In the genomic region with DNA sequence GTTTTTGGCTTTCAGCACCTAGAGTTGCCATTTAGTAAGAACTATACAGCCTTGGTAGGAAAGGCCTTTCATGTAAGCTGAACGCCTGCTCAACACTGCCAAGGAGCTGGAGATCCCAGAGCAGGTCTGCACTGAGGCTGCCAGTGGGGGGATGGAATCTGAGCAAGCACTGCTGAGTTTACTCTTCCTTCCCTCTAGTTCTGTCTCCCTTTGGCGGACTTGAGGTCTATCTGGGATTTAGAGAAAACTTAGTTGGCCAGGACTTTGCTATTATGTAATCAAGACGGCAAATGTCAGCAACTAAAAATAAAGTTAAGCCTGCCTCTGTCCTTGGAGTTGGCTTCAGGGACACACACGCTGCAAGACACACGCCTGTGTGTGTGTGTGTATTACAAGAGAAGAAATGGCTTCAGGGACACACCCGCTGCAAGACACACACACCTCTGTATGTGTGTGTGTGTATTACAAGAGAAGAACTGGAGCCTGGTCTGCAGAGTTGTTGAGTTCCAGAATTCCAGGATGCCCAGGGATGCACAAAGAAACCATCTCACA, we compare ENCODE assay signal across 8 mouse cellular contexts. TPM values are rescaled to one million over a fixed set of nuclear protein-coding genes. Genes with fewer than 3 reads are reported as not detected.
A peak's percentile ranks its signal among the peaks of the same experiment; 100 is the strongest.
DNase-seq lines count a peak whose midpoint lies in the region; ATAC-seq and TF ChIP-seq lines count a peak whose summit lies in the region.

No protein-coding gene starts in this region.

- H3K4me3 ChIP-seq in erythroblast, embryonic 14.5 days (replicated peaks): peak overlapping the region; percentile 82
- H3K4me3 ChIP-seq in CH12.LX (replicated peaks in 1 of 3; ENCODE audit: low read depth in 2 of 3, low read length in 2 of 3, poor library complexity in 1 of 3): peak overlapping the region in 1 of 3 experiments; percentile 36
- peak overlapping the region; percentile 72; the same call in 1 of the 2 replicates for H3K4me3 ChIP-seq in heart, adult 2 months
- peak overlapping the region; percentile 78 for H3K4me3 ChIP-seq in liver, embryonic 13.5 days (replicated peaks)

- dilution Hi-C loops in CH12.LX (cut with MboI; ENCODE audit: extremely low pct_ligation_motif_present, extremely low pct_unique_long_range_greater_than_20kb, low sequenced_read_pairs): no loop called here

- TF ChIP-seq CTCF in CH12.LX (conservative IDR thresholded peaks at IDR 0.05 in 1 of 2, IDR thresholded peaks at IDR 0.05 in 1 of 2; ENCODE audit: low read depth in 2 of 2, low read length in 2 of 2): no peak
- no peak for TF ChIP-seq CTCF in heart, adult 2 months (IDR thresholded peaks at IDR 0.05)

- peaks cover 65% of the 10 kb centered on the region for H3K36me3 ChIP-seq in erythroblast, embryonic 14.5 days (ENCODE audit: control insufficient read depth)
- peaks cover 54 to 63% of the 10 kb centered on the region in 2 experiments for H3K36me3 ChIP-seq in CH12.LX (replicated peaks in 1 of 2; ENCODE audit: control insufficient read depth in 1 of 2, insufficient read depth in 1 of 2, low read length in 1 of 2)
- H3K36me3 ChIP-seq in heart, adult 2 months (ENCODE audit: control insufficient read depth, insufficient read depth, low read length): peaks cover 26% of the 10 kb centered on the region
- H3K36me3 ChIP-seq in liver, embryonic 13.5 days: peaks cover 57% of the 10 kb centered on the region

- no peak for TF ChIP-seq RAD21 in CH12.LX (IDR thresholded peaks at IDR 0.05; ENCODE audit: low read depth, low read length)

- ATAC-seq in erythroblast, adult 5-6 weeks (replicated peaks; ENCODE audit: low FRiP score, poor library complexity, severe bottlenecking): no peak
- ATAC-seq in liver, embryonic 13.5 days (ENCODE audit: low read depth): no peak

- 25% methylated on average over 6 of the region's 6 CpGs for WGBS in heart, adult 2 months
- 73% methylated on average over 6 of the region's 6 CpGs for WGBS in liver, embryonic 13.5 days (ENCODE audit: insufficient replicate concordance)

- H3K27ac ChIP-seq in CH12.LX (ENCODE audit: insufficient read depth, low read depth): no peak overlapping the region
- H3K27ac ChIP-seq in heart, adult 2 months: peak overlapping the region; percentile 92
- H3K27ac ChIP-seq in liver, embryonic 13.5 days: peak overlapping the region; percentile 100

- peak overlapping the region; percentile 97 for H3K9ac ChIP-seq in CH12.LX (ENCODE audit: insufficient read depth, low read depth)
- peak overlapping the region; percentile 55 for H3K9ac ChIP-seq in heart, adult 2 months (ENCODE audit: low read depth, low read length)
- peak overlapping the region; percentile 84 for H3K9ac ChIP-seq in liver, embryonic 13.5 days

- TF ChIP-seq EP300 in CH12.LX (IDR thresholded peaks at IDR 0.05; ENCODE audit: low read length): no peak
- TF ChIP-seq EP300 in heart, adult 2 months (IDR thresholded peaks at IDR 0.05; ENCODE audit: insufficient read depth, low read depth, low read length): peak; percentile 81; the same call in 1 of the 2 replicates

- intact Hi-C loops in heart, adult 2 months (cut with DNase I): loop anchor here (1.0 kb wide), 1 partner anchor 43 kb away; no protein-coding TSS in a partner anchor

- DNase-seq in CH12.LX (ENCODE audit: extremely low read depth): no peak
- DNase-seq in heart, adult 2 months: peak; percentile 58 to 61
- no peak for DNase-seq in liver, embryonic 13.5 days
- DNase-seq in MN1 (ENCODE audit: low spot score): no peak
- DNase-seq in natural killer cell, adult 2 months (ENCODE audit: low spot score in 2 of 2): no peak
- DNase-seq in thymus, postnatal 25 days: no peak

- H3K4me1 ChIP-seq in erythroblast, embryonic 14.5 days (ENCODE audit: control insufficient read depth): peaks cover 71% of the 10 kb centered on the region
- H3K4me1 ChIP-seq in CH12.LX (ENCODE audit: control insufficient read depth in 1 of 2, insufficient read depth in 2 of 2): peaks cover 7 to 39% of the 10 kb centered on the region in 2 experiments
- H3K4me1 ChIP-seq in heart, adult 2 months (ENCODE audit: control insufficient read depth, insufficient read depth, low read length): peaks cover 17% of the 10 kb centered on the region
- H3K4me1 ChIP-seq in liver, embryonic 13.5 days (replicated peaks): peaks cover 53% of the 10 kb centered on the region

- in situ Hi-C loops in CH12.LX (cut with MboI; ENCODE audit: low pct_ligation_motif_present, low pct_unique_long_range_greater_than_20kb, low sequenced_read_pairs): no loop called here

- TF ChIP-seq POLR2A in CH12.LX (IDR thresholded peaks at IDR 0.05; ENCODE audit: low read depth, low read length): no peak; the same call in 1 of the 2 replicates
- TF ChIP-seq POLR2A in heart, adult 2 months (IDR thresholded peaks at IDR 0.05; ENCODE audit: insufficient read depth, low read depth, low read length): peak; percentile 72

- H3K4me2 ChIP-seq in CH12.LX (ENCODE audit: insufficient read depth, low read depth, poor library complexity, severe bottlenecking): peak overlapping the region; percentile 90
- peak overlapping the region; percentile 88 for H3K4me2 ChIP-seq in liver, embryonic 13.5 days

- H3K9me3 ChIP-seq in erythroblast, embryonic 14.5 days (ENCODE audit: control insufficient read depth, low read length): no peaks in the 10 kb centered on the region
- no peaks in the 10 kb centered on the region for H3K9me3 ChIP-seq in CH12.LX (replicated peaks; ENCODE audit: low read length)
- no peaks in the 10 kb centered on the region for H3K9me3 ChIP-seq in liver, embryonic 13.5 days (replicated peaks)

- no peaks in the 10 kb centered on the region; the same call in 1 of the 2 replicates for H3K27me3 ChIP-seq in erythroblast, embryonic 14.5 days (ENCODE audit: control insufficient read depth)
- H3K27me3 ChIP-seq in CH12.LX (replicated peaks): no peaks in the 10 kb centered on the region
- H3K27me3 ChIP-seq in heart, adult 2 months (ENCODE audit: control insufficient read depth, insufficient read depth, low read length): no peaks in the 10 kb centered on the region
- no peaks in the 10 kb centered on the region for H3K27me3 ChIP-seq in liver, embryonic 13.5 days

- peaks cover 37% of the 10 kb centered on the region for H3K79me2 ChIP-seq in CH12.LX (replicated peaks; ENCODE audit: control insufficient read depth, extremely low read depth, insufficient read depth, poor library complexity, severe bottlenecking)
- no peaks in the 10 kb centered on the region for H3K79me2 ChIP-seq in heart, adult 2 months (replicated peaks; ENCODE audit: control insufficient read depth, insufficient read depth, low read length)

TF ChIP-seq in CH12.LX, 34 proteins besides CTCF, POLR2A, EP300 and RAD21 (continues in another document):
- TF ChIP-seq HCFC1 (IDR thresholded peaks at IDR 0.05; ENCODE audit: low read depth, low read length): no peak

RNA-seq across cellular contexts. Expression of a gene that starts 4.2 kb away (rescaled TPM):
- 33.5 and 35.5 TPM in 2 replicates for polyA plus RNA-seq in erythroblast, embryonic 14.5 days (2012)
- 22.4 and 33.0 TPM in 2 replicates for total RNA-seq in erythroblast, adult 5-6 weeks (2015; ENCODE audit: low replicate concordance)
- 6.1 and 7.1 TPM in 2 replicates for total RNA-seq in erythroblast, adult 5-6 weeks (2017; ENCODE audit: low replicate concordance)
- 2.7 and 3.3 TPM in 2 replicates for total RNA-seq in CH12.LX (2012; rRNA removed)
- 0.51 and 0.74 TPM in 2 replicates for total RNA-seq in CH12.LX (2014; rRNA removed)
- polyA plus RNA-seq in CH12.LX (2012; ENCODE audit: insufficient read length, low read depth): 16.5 and 17.7 TPM in 2 replicates
- total RNA-seq in heart, adult 2 months (2021): 10 to 100 TPM; 19.2 to 20.4 TPM
- 15.8 and 22.3 TPM in 2 replicates for polyA plus RNA-seq in heart, adult 2 months (2012; rRNA removed)
- polyA plus RNA-seq in liver, embryonic 13.5 days (2015; fragmentation: Nextera tagmentation; extraction: Ambion mirVana): 5.9 and 6.5 TPM in 2 replicates

RNA-seq across cellular contexts. Expression of a gene that starts 18.5 kb away (rescaled TPM):
- 12.0 and 17.1 TPM in 2 replicates for polyA plus RNA-seq in erythroblast, embryonic 14.5 days (2012)
- total RNA-seq in erythroblast, adult 5-6 weeks (2015; ENCODE audit: low replicate concordance): 35.1 and 38.8 TPM in 2 replicates
- total RNA-seq in erythroblast, adult 5-6 weeks (2017; ENCODE audit: low replicate concordance): 43.5 and 45.6 TPM in 2 replicates
- 224 and 234 TPM in 2 replicates for total RNA-seq in CH12.LX (2012; rRNA removed)
- 110 and 143 TPM in 2 replicates for total RNA-seq in CH12.LX (2014; rRNA removed)
- 161 and 177 TPM in 2 replicates for polyA plus RNA-seq in CH12.LX (2012; ENCODE audit: insufficient read length, low read depth)
- 10 to 100 TPM; 42.6 to 47.7 TPM for total RNA-seq in heart, adult 2 months (2021)
- 36.6 and 51.3 TPM in 2 replicates for polyA plus RNA-seq in heart, adult 2 months (2012; rRNA removed)
- 150 and 166 TPM in 2 replicates for polyA plus RNA-seq in liver, embryonic 13.5 days (2015; fragmentation: Nextera tagmentation; extraction: Ambion mirVana)

RNA-seq across cellular contexts. Expression of a gene that starts 26.9 kb away (rescaled TPM):
- polyA plus RNA-seq in erythroblast, embryonic 14.5 days (2012): 15.3 and 16.5 TPM in 2 replicates
- total RNA-seq in erythroblast, adult 5-6 weeks (2015; ENCODE audit: low replicate concordance): 32.5 and 59.1 TPM in 2 replicates
- 73.0 and 77.9 TPM in 2 replicates for total RNA-seq in erythroblast, adult 5-6 weeks (2017; ENCODE audit: low replicate concordance)
- 88.5 and 91.9 TPM in 2 replicates for total RNA-seq in CH12.LX (2012; rRNA removed)
- total RNA-seq in CH12.LX (2014; rRNA removed): 66.3 and 67.3 TPM in 2 replicates
- 79.1 and 94.1 TPM in 2 replicates for polyA plus RNA-seq in CH12.LX (2012; ENCODE audit: insufficient read length, low read depth)
- 100 to 1,000 TPM; 123 to 135 TPM for total RNA-seq in heart, adult 2 months (2021)
- 139 and 167 TPM in 2 replicates for polyA plus RNA-seq in heart, adult 2 months (2012; rRNA removed)
- 80.0 and 80.1 TPM in 2 replicates for polyA plus RNA-seq in liver, embryonic 13.5 days (2015; fragmentation: Nextera tagmentation; extraction: Ambion mirVana)

RNA-seq across cellular contexts. Expression of a gene that starts 28.7 kb away (rescaled TPM):
- 0.06 and 0.16 TPM in 2 replicates for polyA plus RNA-seq in erythroblast, embryonic 14.5 days (2012)
- total RNA-seq in erythroblast, adult 5-6 weeks (2015; ENCODE audit: low replicate concordance): 19.9 and 21.1 TPM in 2 replicates
- total RNA-seq in erythroblast, adult 5-6 weeks (2017; ENCODE audit: low replicate concordance): 14.6 and 18.7 TPM in 2 replicates
- total RNA-seq in CH12.LX (2012; rRNA removed) (32.5 and 33.7 TPM in 2 replicates), CH12.LX (2014; rRNA removed) (32.4 and 34.0 TPM in 2 replicates)
- 42.4 and 44.7 TPM in 2 replicates for polyA plus RNA-seq in CH12.LX (2012; ENCODE audit: insufficient read length, low read depth)
- 1 to 10 TPM; 2.3 to 2.4 TPM for total RNA-seq in heart, adult 2 months (2021)
- polyA plus RNA-seq in heart, adult 2 months (2012; rRNA removed): 2.5 and 4.8 TPM in 2 replicates
- polyA plus RNA-seq in liver, embryonic 13.5 days (2015; fragmentation: Nextera tagmentation; extraction: Ambion mirVana): 14.0 and 15.1 TPM in 2 replicates

RNA-seq across cellular contexts. Expression of a gene that starts 29.9 kb away (rescaled TPM):
- 0.01 and 0.03 TPM in 2 replicates for polyA plus RNA-seq in erythroblast, embryonic 14.5 days (2012)
- 0.42 TPM in 1 of 2 replicates, not detected in the other for total RNA-seq in erythroblast, adult 5-6 weeks (2015; ENCODE audit: low replicate concordance)
- total RNA-seq in erythroblast, adult 5-6 weeks (2017; ENCODE audit: low replicate concordance): under 0.01 TPM in 1 of 2 replicates, not detected in the other
- 1.3 and 2.1 TPM in 2 replicates for total RNA-seq in CH12.LX (2012; rRNA removed)
- total RNA-seq in CH12.LX (2014; rRNA removed): not detected in 2 replicates
- 0.14 and 0.46 TPM in 2 replicates for polyA plus RNA-seq in CH12.LX (2012; ENCODE audit: insufficient read length, low read depth)
- under 1 TPM; 0.34 to 0.45 TPM for total RNA-seq in heart, adult 2 months (2021)
- polyA plus RNA-seq in heart, adult 2 months (2012; rRNA removed): 1.3 and 2.2 TPM in 2 replicates
- polyA plus RNA-seq in liver, embryonic 13.5 days (2015; fragmentation: Nextera tagmentation; extraction: Ambion mirVana): 0.02 and 0.14 TPM in 2 replicates

Comparison
In these comparisons a context has a peak if more than half of its experiments do, and no peak if none do; other contexts are left out.
1. DNase-seq: peak in heart, adult 2 months (2 of 2); none in CH12.LX (single experiment), liver, embryonic 13.5 days (single experiment), MN1 (single experiment), natural killer cell, adult 2 months (0 of 2) and thymus, postnatal 25 days (single experiment).
2. Peak in every context shown above with its lines, with median percentiles within 50 percentile points of each other: H3K9ac ChIP-seq.